Mouse (Mus musculus): ENCODE measurements around the gene Vkorc1.

GRCm38 (mm10) chr7:127921516-127921915 is 26.1 kb upstream of the Vkorc1 start:
- TF ChIP-seq HCFC1 (IDR thresholded peaks at IDR 0.05; ENCODE audit: borderline replicate concordance, insufficient read depth, low read length) (no peak), CHD2 (IDR thresholded peaks at IDR 0.05; ENCODE audit: low read depth, low read length) (no peak), ZC3H11A (IDR thresholded peaks at IDR 0.05; ENCODE audit: borderline replicate concordance, low read depth, low read length) (no peak)
